Mouse (Mus musculus): ENCODE measurements around the gene Ect2l. TPM values are rescaled to one million over a fixed set of nuclear protein-coding genes. Genes with fewer than 3 reads are reported as not detected.

Gene Ect2l
- polyA plus RNA-seq, 1 experiment from 2014 or later, result 0.34 TPM

Other genes starting within 250 kb of the Ect2l start
- gene Abracl, start 187.6 kb downstream of the Ect2l start, polyA plus RNA-seq (2015; fragmentation: Nextera tagmentation; extraction: Ambion mirVana), result 136 and 160 TPM in 2 replicates
- 15.7 and 17.2 TPM in 2 replicates for gene Reps1, start 155.0 kb downstream of the Ect2l start, polyA plus RNA-seq (2015; fragmentation: Nextera tagmentation; extraction: Ambion mirVana)
- 10.3 and 10.7 TPM in 2 replicates for gene Ccdc28a, start 24.1 kb upstream of the Ect2l start, polyA plus RNA-seq (2015; fragmentation: Nextera tagmentation; extraction: Ambion mirVana)
- gene Nhsl1, start 108.1 kb upstream of the Ect2l start, polyA plus RNA-seq (2015; fragmentation: Nextera tagmentation; extraction: Ambion mirVana), result 8.1 and 8.2 TPM in 2 replicates

Measured in embryonic facial prominence, embryonic 13.5 days (tissue).